Mouse (Mus musculus) Patski (cell line): ENCODE data around the gene Gns. TPM values are rescaled to one million over a fixed set of nuclear protein-coding genes. Genes with fewer than 3 reads are reported as not detected.
A peak's percentile ranks its signal among the peaks of the same experiment; 100 is the strongest.

Experiments
- ATAC-seq: fragments of 100-300 bp; one replicate; pipeline ENCODE4 v1.8.0; 2021
- CTCF ChIA-PET: fragments of 350-600 bp; sonication (Branson Sonifier 250); formaldehyde crosslinking; loops from one replicate; lab custom pipeline; 2022; ENCODE audit warnings: inconsistent platforms; lab: Charles Lee
- POLR2A ChIA-PET: fragments of 350-600 bp; sonication (Branson Sonifier 250); formaldehyde crosslinking; loops from one replicate; lab custom pipeline; 2022; ENCODE audit warnings: antibody characterized with exemption, inconsistent platforms; lab: Charles Lee
- DNase-seq: peaks from one replicate; pipeline ENCODE4 v3.0.0-alpha.2; 2011; ENCODE audit warnings: low read depth, low spot score
- H3K27me3 ChIP-seq: fragments of 371-371 bp; one replicate; pipeline ENCODE4 v1.5.1; 2021
- CTCF ChIP-seq: fragments of 100-300 bp; IDR thresholded peaks from one replicate; pipeline ENCODE4 v1.5.1; 2021
- in situ Hi-C: fragments of 300-500 bp; cut with MboI; formaldehyde crosslinking; loops from 3 replicates; pipeline ENCODE4 v1.11.1; 2018; ENCODE audit warnings: low pct_unique_long_range_greater_than_20kb, mixed read lengths
- polyA plus RNA-seq: library from polyadenylated mRNA; unstranded; gene quantifications from one replicate; pipeline ENCODE4 v1.2.3, GENCODE M21; 2021

Gns gene
- polyA plus RNA-seq, 1 experiment from 2014 or later: 198 TPM

DNA sequence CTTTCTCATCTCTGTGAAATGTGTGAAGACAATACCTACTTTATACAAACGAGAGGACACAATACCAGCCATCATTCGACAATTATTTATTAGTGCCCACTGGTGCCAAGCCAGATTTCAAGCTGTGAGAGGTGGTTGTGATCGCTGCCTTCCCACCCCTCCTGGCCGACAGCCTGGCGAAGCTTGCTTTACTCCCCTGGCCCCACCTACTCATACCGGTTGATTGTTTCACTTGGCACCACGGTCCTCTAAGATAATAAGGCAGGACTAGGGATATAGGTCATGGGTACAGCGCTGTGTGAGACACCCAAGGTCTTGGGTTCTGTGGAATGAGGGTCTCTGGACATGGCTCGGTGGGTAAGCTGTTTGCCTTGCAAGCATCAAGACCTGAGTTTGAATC, 56.1 kb downstream of the Gns start:
- H3K27me3 ChIP-seq: no peaks in the 10 kb centered on the region
- no peak for TF ChIP-seq CTCF
- in situ Hi-C loops: no loop called here
- POLR2A ChIA-PET: no interaction called here
- no peak for ATAC-seq
- no peak for DNase-seq
- CTCF ChIA-PET: interaction anchor here (0.8 to 3.1 kb wide), 7 partner anchors 8 to 39 kb away, joined by 3 to 16 read pairs (median 3); no protein-coding TSS in a partner anchor

DNA sequence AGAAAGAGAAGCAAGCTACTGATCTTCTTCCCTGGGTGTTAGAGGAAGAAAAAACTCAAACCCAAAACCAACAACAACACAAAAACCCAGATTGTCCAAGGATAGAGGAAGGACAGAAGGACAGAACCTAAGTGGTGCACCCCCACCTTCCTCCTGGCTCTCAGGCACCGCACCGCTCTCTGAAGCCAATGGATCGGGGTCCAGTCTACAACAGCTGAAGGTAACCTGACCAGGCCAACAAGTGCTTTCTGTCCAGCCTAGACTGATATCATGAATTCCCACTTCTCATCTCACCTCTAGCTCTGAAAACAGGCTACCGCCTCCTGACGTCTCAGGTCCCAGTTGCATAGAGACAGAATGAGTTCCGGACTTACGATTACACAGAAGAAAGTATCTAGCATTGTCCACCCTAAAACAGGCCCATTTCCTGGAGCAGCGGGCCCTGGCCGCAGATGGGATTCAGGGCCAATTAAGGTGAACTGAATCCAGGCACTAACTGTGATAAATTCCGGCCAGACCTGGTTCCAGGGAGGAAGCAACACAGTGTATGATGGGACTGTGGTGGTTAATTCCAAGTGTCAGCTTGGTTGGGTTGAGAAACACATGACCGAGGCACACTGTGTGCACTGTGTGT, 56.9 kb downstream of the Gns start:
- TF ChIP-seq CTCF: no peak
- ChIA-PET CTCF (interaction anchor here (3.1 kb wide), 1 partner anchor 12 kb away, joined by 16 read pairs; no protein-coding TSS in a partner anchor), POLR2A (interaction anchor here (0.6 kb wide), 1 partner anchor 669 kb away, joined by 3 read pairs; no protein-coding TSS in a partner anchor)
- DNase-seq (no peak), ATAC-seq (no peak)
- no peaks in the 10 kb centered on the region for H3K27me3 ChIP-seq
- in situ Hi-C loops: no loop called here

DNA sequence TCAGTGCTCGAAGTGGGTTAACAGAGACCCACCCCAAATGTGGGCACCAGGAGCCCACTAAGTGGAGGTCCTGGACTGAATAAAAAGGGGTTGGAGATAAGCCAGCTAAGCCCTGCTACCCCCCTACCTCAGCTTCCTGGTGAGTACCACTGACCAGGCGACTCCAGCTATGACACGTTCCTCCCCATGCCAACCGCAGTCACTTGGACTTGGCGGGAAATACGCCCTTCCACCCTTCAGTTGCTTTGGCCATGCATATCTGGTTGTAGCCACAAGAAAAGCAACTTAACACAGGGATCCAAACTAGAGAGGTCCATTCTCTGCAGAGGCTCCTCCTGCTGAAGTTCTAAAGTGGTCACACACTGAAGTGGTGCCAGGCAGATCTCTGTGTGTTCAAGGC, 57.4 kb downstream of the Gns start:
- ChIA-PET CTCF (interaction anchor here (3.1 kb wide), 1 partner anchor 12 kb away, joined by 16 read pairs; no protein-coding TSS in a partner anchor), POLR2A (no interaction called here)
- in situ Hi-C loops: no loop called here
- H3K27me3 ChIP-seq: no peaks in the 10 kb centered on the region
- TF ChIP-seq CTCF: no peak
- ATAC-seq (no peak), DNase-seq (no peak)

DNA sequence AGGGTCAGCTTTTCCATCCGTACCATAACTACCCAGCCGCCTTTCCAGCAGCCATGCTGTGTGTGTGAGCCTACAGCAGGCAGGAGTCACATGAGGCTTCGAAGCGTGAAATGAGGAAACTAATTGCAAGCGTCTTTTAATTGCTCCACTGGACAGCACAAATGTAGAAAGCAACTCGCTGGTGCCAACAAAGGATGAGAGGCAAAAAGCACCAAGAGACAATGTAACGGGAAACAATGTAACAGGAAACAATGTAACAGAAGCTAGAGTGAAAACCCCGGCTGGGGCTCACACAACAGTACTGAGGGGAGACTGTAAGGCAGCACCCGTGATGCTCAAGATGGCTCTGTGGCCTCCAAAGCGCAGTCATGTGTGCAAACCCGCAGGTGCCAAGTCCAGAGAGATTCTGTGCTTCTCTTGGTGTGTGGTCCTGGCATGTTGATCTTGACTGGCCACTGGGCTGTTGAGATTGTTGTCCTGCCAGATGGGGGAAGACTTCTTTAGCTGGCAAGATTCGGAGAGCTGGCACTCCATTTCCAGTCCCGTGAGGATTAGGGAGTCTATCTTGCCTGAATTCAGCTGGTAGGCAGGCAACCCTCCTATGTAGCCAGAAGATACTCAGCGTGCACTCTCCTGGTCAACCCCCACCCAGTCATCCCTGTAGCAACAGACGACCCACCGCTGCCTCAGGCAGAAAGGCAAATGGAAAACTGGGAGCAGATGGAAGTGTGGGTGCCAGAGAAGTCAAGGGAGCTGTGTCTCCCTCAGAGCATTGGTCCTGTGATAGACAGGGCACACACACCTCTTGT, 58.9 kb downstream of the Gns start:
- CTCF ChIA-PET: interaction anchor here (1.4 to 1.6 kb wide), 2 partner anchors 9 to 14 kb away, joined by 3 to 8 read pairs; no protein-coding TSS in a partner anchor

DNA sequence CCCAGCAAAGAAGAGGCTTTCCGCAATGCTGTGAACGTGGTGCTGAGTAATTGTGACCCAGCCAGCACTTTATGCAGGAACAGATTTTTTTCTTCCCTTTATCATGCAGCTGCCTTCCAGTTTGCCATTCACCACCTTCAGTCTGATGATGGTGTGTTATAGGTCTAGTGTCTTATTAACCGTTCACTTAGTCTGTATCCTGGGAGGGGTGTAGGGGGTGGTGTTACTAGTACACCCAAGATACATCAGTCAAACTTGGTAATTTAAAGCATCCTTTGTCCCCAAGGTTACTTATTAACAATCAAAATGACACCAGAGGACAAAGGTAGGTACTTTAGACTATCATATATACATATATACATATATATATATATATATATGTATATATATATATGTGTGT, 59.6 kb downstream of the Gns start:
- DNase-seq (no peak), ATAC-seq (no peak)
- POLR2A ChIA-PET: interaction anchor here (1.6 kb wide), 1 partner anchor 15 kb away, joined by 4 read pairs; no protein-coding TSS in a partner anchor
- no peaks in the 10 kb centered on the region for H3K27me3 ChIP-seq
- CTCF ChIA-PET: interaction anchor here (1.6 kb wide), 1 partner anchor 15 kb away, joined by 8 read pairs; no protein-coding TSS in a partner anchor
- in situ Hi-C loops: no loop called here
- no peak for TF ChIP-seq CTCF

More for the DNA sequence above, 58.9 kb downstream of the Gns start:
- DNase-seq (no peak), ATAC-seq (no peak)
- no peaks in the 10 kb centered on the region for H3K27me3 ChIP-seq
- no peak for TF ChIP-seq CTCF
- POLR2A ChIA-PET: interaction anchor here (1.6 kb wide), 1 partner anchor 14 kb away, joined by 4 read pairs; no protein-coding TSS in a partner anchor
- in situ Hi-C loops: no loop called here

DNA sequence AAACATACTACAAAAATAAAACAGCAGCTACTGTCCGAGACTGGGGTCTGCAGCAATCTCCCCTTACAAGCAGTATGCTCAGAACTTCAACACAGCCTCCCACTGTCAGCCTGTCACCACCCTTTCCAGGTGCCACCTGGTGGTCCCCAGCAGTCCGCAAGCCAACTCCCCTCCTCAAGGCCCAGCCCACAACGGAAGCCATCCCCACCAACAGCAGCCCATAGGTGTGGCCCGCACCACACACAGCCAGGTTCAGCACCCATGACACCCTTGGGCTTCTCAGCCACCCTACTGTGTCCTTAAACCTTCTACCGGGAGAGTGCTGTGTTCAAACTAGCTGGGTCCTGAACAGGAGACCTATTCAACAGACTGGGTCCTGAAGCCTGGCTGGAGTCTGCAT, 60.2 kb downstream of the Gns start:
- no peaks in the 10 kb centered on the region for H3K27me3 ChIP-seq
- DNase-seq (no peak), ATAC-seq (no peak)
- POLR2A ChIA-PET: interaction anchor here (1.6 kb wide), 1 partner anchor 15 kb away, joined by 4 read pairs; no protein-coding TSS in a partner anchor
- in situ Hi-C loops: no loop called here
- no peak for TF ChIP-seq CTCF
- CTCF ChIA-PET: no interaction called here

DNA sequence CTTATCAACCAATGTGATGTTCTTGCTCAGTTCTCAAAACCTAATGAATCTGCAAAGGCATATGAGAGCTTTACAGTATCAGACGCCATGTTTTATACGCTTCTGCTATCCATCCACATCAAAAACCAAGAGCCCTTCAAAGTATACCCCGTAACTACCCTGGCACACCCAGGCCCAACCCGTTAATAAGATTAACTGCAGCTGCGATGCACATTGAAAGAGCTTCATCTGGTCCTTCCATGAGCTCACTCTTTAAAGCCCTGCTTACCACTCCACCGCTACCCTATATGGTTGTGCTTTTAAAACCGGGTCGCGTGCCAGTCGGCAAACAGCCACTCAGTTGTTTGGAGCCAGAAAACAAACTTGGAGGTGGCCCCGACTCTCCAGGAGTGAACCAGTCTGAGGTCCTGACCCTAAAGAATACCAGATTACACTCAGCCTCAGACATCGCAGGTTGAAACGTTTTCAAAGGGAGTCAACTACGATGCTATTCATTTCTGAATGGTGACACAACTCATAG, 60.7 kb downstream of the Gns start:
- ChIA-PET POLR2A (interaction anchor here (0.6 to 1.6 kb wide), 3 partner anchors 9 to 1216 kb away, joined by 3 to 5 read pairs (median 4); no protein-coding TSS in a partner anchor), CTCF (interaction anchor here (0.8 to 4.6 kb wide), 3 partner anchors 10 to 18 kb away, joined by 3 to 18 read pairs (median 4); no protein-coding TSS in a partner anchor)
- TF ChIP-seq CTCF: no peak
- no peak for DNase-seq
- no peak for ATAC-seq
- in situ Hi-C loops: no loop called here
- H3K27me3 ChIP-seq: no peaks in the 10 kb centered on the region

DNA sequence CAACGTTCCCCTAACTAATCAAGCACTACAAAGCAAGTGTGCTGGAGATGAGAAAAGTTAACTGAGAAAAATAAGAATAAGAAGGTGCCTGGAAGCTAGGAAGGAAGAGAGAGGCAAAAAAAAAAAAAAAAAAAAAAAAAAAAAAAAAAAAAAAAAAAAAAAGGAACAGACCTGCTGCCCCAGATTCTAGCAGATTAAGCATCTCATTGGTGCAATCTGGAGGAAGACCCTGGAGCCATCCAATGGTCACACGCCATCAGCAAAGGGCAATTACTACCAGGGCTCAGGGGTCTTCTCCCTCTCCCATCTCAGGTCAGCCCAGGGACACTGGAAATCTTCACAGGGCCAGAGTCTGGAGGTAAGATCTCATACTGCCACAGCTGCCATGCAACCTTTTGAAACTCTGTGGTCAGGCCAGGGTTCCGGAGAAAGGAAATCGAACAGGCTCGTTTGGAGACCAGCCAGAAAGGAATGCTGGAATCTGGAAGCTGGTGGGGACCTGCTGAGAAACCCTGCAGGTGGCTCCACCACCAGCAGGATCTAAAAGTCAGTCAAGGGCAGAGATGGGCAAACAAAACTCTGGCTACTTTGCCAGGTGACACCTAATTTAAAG, 61.7 kb downstream of the Gns start:
- no peak for TF ChIP-seq CTCF
- peak; percentile 9 for ATAC-seq
- CTCF ChIA-PET: interaction anchor here (0.7 to 4.6 kb wide), 7 partner anchors 9 to 49 kb away, joined by 3 to 18 read pairs (median 4); no protein-coding TSS in a partner anchor
- POLR2A ChIA-PET: interaction anchor here (0.7 to 1.2 kb wide), 2 partner anchors 10 to 1003 kb away, joined by 3 to 5 read pairs; no protein-coding TSS in a partner anchor
- in situ Hi-C loops: no loop called here
- H3K27me3 ChIP-seq: no peaks in the 10 kb centered on the region
- DNase-seq: no peak

DNA sequence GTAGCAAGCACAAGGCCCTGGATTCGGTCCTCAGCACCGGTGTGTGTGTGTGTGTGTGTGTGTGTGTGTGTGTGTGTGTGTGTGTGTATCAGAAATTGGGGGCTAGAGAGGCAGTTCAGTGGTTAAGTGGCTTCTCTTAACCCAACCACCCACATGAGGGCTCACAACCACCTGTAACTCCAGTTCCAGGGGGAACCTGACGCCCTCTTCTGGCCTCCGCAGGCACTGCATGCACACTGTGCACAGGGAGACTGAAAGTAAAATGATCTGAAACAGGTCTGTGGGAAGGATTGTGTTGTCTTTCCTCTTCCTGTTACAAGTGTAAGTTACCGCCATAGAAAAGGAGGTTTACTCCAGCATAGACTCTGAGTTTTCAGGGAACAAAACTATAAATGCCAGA, 62.2 kb downstream of the Gns start:
- peak; percentile 73 for TF ChIP-seq CTCF
- H3K27me3 ChIP-seq: no peaks in the 10 kb centered on the region
- ATAC-seq (no peak), DNase-seq (no peak)
- CTCF ChIA-PET: interaction anchor here (0.7 to 4.6 kb wide), 8 partner anchors 8 to 74 kb away, joined by 3 to 18 read pairs (median 4); no protein-coding TSS in a partner anchor
- POLR2A ChIA-PET: interaction anchor here (0.7 to 1.2 kb wide), 2 partner anchors 11 to 1004 kb away, joined by 3 to 5 read pairs; no protein-coding TSS in a partner anchor
- in situ Hi-C loops: no loop called here
